Mouse (Mus musculus) MEL (cell line): ENCODE data around the gene Prickle2. TPM values are rescaled to one million over a fixed set of nuclear protein-coding genes. Genes with fewer than 3 reads are reported as not detected.

Source experiments
- DNase-seq: peaks from one replicate; pipeline ENCODE4 v3.0.0; 2011; ENCODE audit warnings: low read depth, low spot score
- H3K27ac ChIP-seq: 2 replicates; pipeline ENCODE4 v1.5.1; 2012; ENCODE audit warnings: low read depth, mild to moderate bottlenecking, control low read depth, low read length, moderate library complexity; ENCODE audit not compliant: control insufficient read depth
- H3K27me3 ChIP-seq, 2 experiments: fragments of 150-350 bp in 1 of 2; sonication (generic) in 1 of 2; 2 replicates each; pipeline ENCODE4 v1.6.1; 2012; ENCODE audit warnings: low read length in 2 of 2, mild to moderate bottlenecking in 2 of 2, improper control_type of control experiment in 1 of 2, moderate library complexity in 1 of 2; ENCODE audit not compliant: insufficient read depth in 2 of 2, control insufficient read depth in 1 of 2
- H3K36me3 ChIP-seq, 2 experiments: 2 replicates each; pipeline ENCODE4 v1.6.1; 2012 to 2014; ENCODE audit warnings: low read length in 2 of 2, improper control_type of control experiment in 1 of 2, inconsistent platforms in 1 of 2, mild to moderate bottlenecking in 1 of 2; ENCODE audit not compliant: insufficient read depth in 2 of 2, control insufficient read depth in 1 of 2
- H3K4me1 ChIP-seq, 2 experiments: fragments of 150-350 bp in 1 of 2; sonication (generic) in 1 of 2; 2 replicates each; pipeline ENCODE4 v1.6.1; 2012; ENCODE audit warnings: low read length in 2 of 2, improper control_type of control experiment in 1 of 2, mild to moderate bottlenecking in 1 of 2; ENCODE audit not compliant: insufficient read depth in 2 of 2, control insufficient read depth in 1 of 2
- H3K4me3 ChIP-seq, 2 experiments: fragments of 150-350 bp in 1 of 2; sonication (generic) in 1 of 2; 2 replicates each; pipeline ENCODE4 v1.5.1; 2012; ENCODE audit warnings: low read depth in 2 of 2, low read length in 2 of 2, mild to moderate bottlenecking in 2 of 2, moderate library complexity in 2 of 2, control low read depth in 1 of 2, improper control_type of control experiment in 1 of 2; ENCODE audit not compliant: control insufficient read depth in 1 of 2, insufficient read depth in 1 of 2
- H3K79me2 ChIP-seq: 2 replicates; pipeline ENCODE4 v1.6.1; 2012; ENCODE audit warnings: mild to moderate bottlenecking, low read length, moderate library complexity; ENCODE audit not compliant: control insufficient read depth, poor library complexity, insufficient read depth
- H3K9ac ChIP-seq: 2 replicates; pipeline ENCODE4 v1.6.1; 2012; ENCODE audit warnings: low read depth, mild to moderate bottlenecking, control low read depth, low read length, moderate library complexity; ENCODE audit not compliant: control insufficient read depth, poor library complexity, severe bottlenecking
- H3K9me3 ChIP-seq: fragments of 150-350 bp; sonication (generic); replicated peaks from 2 replicates; pipeline ENCODE4 v1.6.1; 2012; ENCODE audit warnings: mild to moderate bottlenecking, low read length, improper control_type of control experiment, moderate library complexity; ENCODE audit not compliant: insufficient read depth
- CHD1 ChIP-seq: IDR thresholded peaks from 2 replicates; pipeline ENCODE4 v1.6.1; 2012; ENCODE audit warnings: low read depth, mild to moderate bottlenecking, inconsistent platforms, low read length, improper control_type of control experiment
- CHD2 ChIP-seq: IDR thresholded peaks from 2 replicates; pipeline ENCODE4 v1.6.1; 2011; ENCODE audit warnings: low read length, improper control_type of control experiment
- CTCF ChIP-seq, 3 experiments: IDR thresholded peaks in 2 of 3; conservative IDR thresholded peaks in 1 of 3; 2 replicates each; pipeline ENCODE4 v1.5.1; 2011 to 2012; ENCODE audit warnings: low read length in 3 of 3, low read depth in 2 of 3, mild to moderate bottlenecking in 2 of 3, improper control_type of control experiment in 1 of 3, inconsistent platforms in 1 of 3, mixed read lengths in 1 of 3, moderate library complexity in 1 of 3; ENCODE audit not compliant: control insufficient read depth in 1 of 3, insufficient read depth in 1 of 3, poor library complexity in 1 of 3, severe bottlenecking in 1 of 3
- ELF1 ChIP-seq: IDR thresholded peaks from 2 replicates; pipeline ENCODE4 v1.6.1; 2014; ENCODE audit warnings: low read depth, mild to moderate bottlenecking, inconsistent platforms, low read length, improper control_type of control experiment, moderate library complexity
- ETS1 ChIP-seq: IDR thresholded peaks from 2 replicates; pipeline ENCODE4 v1.6.1; 2012; ENCODE audit warnings: low read depth, mild to moderate bottlenecking, inconsistent platforms, low read length, improper control_type of control experiment, moderate library complexity
- GABPA ChIP-seq: IDR thresholded peaks from 2 replicates; pipeline ENCODE4 v1.6.1; 2012; ENCODE audit warnings: low read depth, mild to moderate bottlenecking, inconsistent platforms, low read length, improper control_type of control experiment, moderate library complexity
- HCFC1 ChIP-seq: IDR thresholded peaks from 2 replicates; pipeline ENCODE4 v1.6.1; 2012; ENCODE audit warnings: low read depth, mild to moderate bottlenecking, inconsistent platforms, low read length, improper control_type of control experiment, moderate library complexity
- JUND ChIP-seq: IDR thresholded peaks from 2 replicates; pipeline ENCODE4 v1.6.1; 2011; ENCODE audit warnings: low read depth, mild to moderate bottlenecking, improper control_type of control experiment, low read length
- MAFK ChIP-seq: IDR thresholded peaks from 2 replicates; pipeline ENCODE4 v1.6.1; 2011; ENCODE audit warnings: low read depth, mild to moderate bottlenecking, low read length, improper control_type of control experiment, borderline replicate concordance
- MAX ChIP-seq: IDR thresholded peaks from 2 replicates; pipeline ENCODE4 v1.6.1; 2011; ENCODE audit warnings: low read length, improper control_type of control experiment
- MAZ ChIP-seq: IDR thresholded peaks from 2 replicates; pipeline ENCODE4 v1.6.1; 2012; ENCODE audit warnings: low read depth, mild to moderate bottlenecking, inconsistent platforms, low read length, improper control_type of control experiment
- MXI1 ChIP-seq: IDR thresholded peaks from 2 replicates; pipeline ENCODE4 v1.6.1; 2011; ENCODE audit warnings: mild to moderate bottlenecking, low read depth, low read length, improper control_type of control experiment
- MYB ChIP-seq: IDR thresholded peaks from 2 replicates; pipeline ENCODE4 v1.6.1; 2011; ENCODE audit warnings: mild to moderate bottlenecking, low read depth, low read length, improper control_type of control experiment
- NELFE ChIP-seq: IDR thresholded peaks from 2 replicates; pipeline ENCODE4 v1.6.1; 2011; ENCODE audit warnings: low read depth, low read length, improper control_type of control experiment
- NRF1 ChIP-seq: IDR thresholded peaks from 2 replicates; pipeline ENCODE4 v1.6.1; 2014; ENCODE audit warnings: low read depth, mild to moderate bottlenecking, inconsistent platforms, low read length, improper control_type of control experiment, moderate library complexity; ENCODE audit not compliant: poor library complexity, insufficient read depth, severe bottlenecking
- POLR2A ChIP-seq, 2 experiments: IDR thresholded peaks; 2 replicates each; pipeline ENCODE4 v1.6.1; 2011 to 2012; ENCODE audit warnings: low read length in 2 of 2, mild to moderate bottlenecking in 2 of 2, control low read depth in 1 of 2, improper control_type of control experiment in 1 of 2, low read depth in 1 of 2, moderate library complexity in 1 of 2; ENCODE audit not compliant: control insufficient read depth in 1 of 2, insufficient read depth in 1 of 2, poor library complexity in 1 of 2
- POLR2AphosphoS5 ChIP-seq: IDR thresholded peaks from 2 replicates; pipeline ENCODE4 v1.6.1; 2012; ENCODE audit warnings: low read depth, borderline replicate concordance, mild to moderate bottlenecking, inconsistent platforms, low read length, moderate library complexity, mixed read lengths
- RAD21 ChIP-seq: IDR thresholded peaks from 2 replicates; pipeline ENCODE4 v1.6.1; 2011; ENCODE audit warnings: mild to moderate bottlenecking, low read depth, low read length, improper control_type of control experiment
- RCOR1 ChIP-seq: IDR thresholded peaks from 2 replicates; pipeline ENCODE4 v1.6.1; 2012; ENCODE audit warnings: low read depth, mild to moderate bottlenecking, inconsistent platforms, low read length, improper control_type of control experiment
- SIN3A ChIP-seq: IDR thresholded peaks from 2 replicates; pipeline ENCODE4 v1.6.1; 2012; ENCODE audit warnings: low read length, improper control_type of control experiment, inconsistent platforms
- SMC3 ChIP-seq: IDR thresholded peaks from 2 replicates; pipeline ENCODE4 v1.6.1; 2011; ENCODE audit warnings: low read depth, low read length, improper control_type of control experiment
- TAL1 ChIP-seq: IDR thresholded peaks from 2 replicates; pipeline ENCODE4 v1.6.1; 2012; ENCODE audit warnings: mild to moderate bottlenecking, inconsistent platforms, low read length, moderate library complexity, mixed read lengths
- TBP ChIP-seq: IDR thresholded peaks from 2 replicates; pipeline ENCODE4 v1.8.0; 2011; ENCODE audit warnings: low read depth, low read length, improper control_type of control experiment
- TCF12 ChIP-seq: IDR thresholded peaks from 2 replicates; pipeline ENCODE4 v1.6.1; 2014; ENCODE audit warnings: low read depth, mild to moderate bottlenecking, inconsistent platforms, low read length, improper control_type of control experiment, moderate library complexity
- UBTF ChIP-seq: IDR thresholded peaks from 2 replicates; pipeline ENCODE4 v1.6.1; 2012; ENCODE audit warnings: low read depth, mild to moderate bottlenecking, inconsistent platforms, low read length, improper control_type of control experiment, moderate library complexity, borderline replicate concordance; ENCODE audit not compliant: insufficient read depth
- USF1 ChIP-seq: IDR thresholded peaks from 2 replicates; pipeline ENCODE4 v1.6.1; 2014; ENCODE audit warnings: low read depth, mild to moderate bottlenecking, inconsistent platforms, low read length, improper control_type of control experiment, moderate library complexity
- USF2 ChIP-seq, 2 experiments: IDR thresholded peaks; 2 replicates each; pipeline ENCODE4 v1.6.1; 2011 to 2012; ENCODE audit warnings: improper control_type of control experiment in 2 of 2, low read length in 2 of 2, borderline replicate concordance in 1 of 2, inconsistent platforms in 1 of 2, low read depth in 1 of 2, mild to moderate bottlenecking in 1 of 2; ENCODE audit not compliant: insufficient read depth in 1 of 2
- ZKSCAN1 ChIP-seq: IDR thresholded peaks from 2 replicates; pipeline ENCODE4 v1.6.1; 2012; ENCODE audit warnings: low read depth, mild to moderate bottlenecking, inconsistent platforms, low read length, improper control_type of control experiment, moderate library complexity
- ZMIZ1 ChIP-seq: IDR thresholded peaks from 2 replicates; pipeline ENCODE4 v1.6.1; 2012; ENCODE audit warnings: low read depth, mild to moderate bottlenecking, inconsistent platforms, low read length, improper control_type of control experiment, moderate library complexity
- ZNF384 ChIP-seq: IDR thresholded peaks from 2 replicates; pipeline ENCODE4 v1.6.1; 2012; ENCODE audit warnings: low read depth, mild to moderate bottlenecking, inconsistent platforms, low read length, improper control_type of control experiment
- polyA plus RNA-seq, 2 experiments: library from polyadenylated mRNA; stranded (reverse) in 1 of 2; unstranded in 1 of 2; fragments of >175 nt in 1 of 2; fragments of >200 nt in 1 of 2; gene quantifications; 2 replicates each; pipeline versions ENCODE4 v1.2.1 to v1.2.4; 2012; ENCODE audit warnings: low replicate concordance in 2 of 2, low read depth in 1 of 2; ENCODE audit not compliant: insufficient read length in 2 of 2, insufficient read depth in 1 of 2, missing spikeins in 1 of 2
- total RNA-seq: library from RNA; depleted of rRNA; stranded (reverse); fragments of 300-350 nt; gene quantifications from 2 replicates; pipeline ENCODE4 v1.2.3, GENCODE M21; 2012

Gene Prickle2
- total and polyA plus RNA-seq, 3 experiments = not detected

GRCm38 (mm10) chr6:92559261-92559660, 146.7 kb downstream of the Prickle2 start:
- no peak for DNase-seq
- no peak overlapping the region for H3K9ac ChIP-seq
- no peaks in the 10 kb centered on the region for H3K27me3 ChIP-seq
- H3K4me3 ChIP-seq = no peak overlapping the region
- no peak for TF ChIP-seq ELF1
- TF ChIP-seq RAD21 = no peak
- TF ChIP-seq RCOR1 = no peak
- TF ChIP-seq JUND = no peak
- TF ChIP-seq ZNF384 = no peak
- TF ChIP-seq MAFK = no peak
- no peak for TF ChIP-seq MAZ
- TF ChIP-seq HCFC1 = no peak
- no peak for TF ChIP-seq ZMIZ1
- no peak for TF ChIP-seq TCF12
- TF ChIP-seq POLR2A (IDR thresholded peaks at IDR 0.05; ENCODE audit: control insufficient read depth in 1 of 2, insufficient read depth in 1 of 2, low read depth in 1 of 2, low read length in 2 of 2, poor library complexity in 1 of 2) = no peak
- no peak for TF ChIP-seq SMC3
- TF ChIP-seq TAL1 = no peak
- no peak for TF ChIP-seq UBTF
- no peak for TF ChIP-seq POLR2AphosphoS5
- no peak for TF ChIP-seq USF1
- no peak for TF ChIP-seq TBP
- no peak for TF ChIP-seq ZKSCAN1
- no peak for TF ChIP-seq GABPA
- no peak for TF ChIP-seq CHD1
- no peak overlapping the region for H3K27ac ChIP-seq
- no peaks in the 10 kb centered on the region for H3K9me3 ChIP-seq
- H3K36me3 ChIP-seq = no peaks in the 10 kb centered on the region
- no peaks in the 10 kb centered on the region for H3K4me1 ChIP-seq
- no peaks in the 10 kb centered on the region for H3K79me2 ChIP-seq

GRCm38 (mm10) chr6:92555675-92556074, 150.3 kb downstream of the Prickle2 start:
- no peaks in the 10 kb centered on the region for H3K27me3 ChIP-seq
- no peaks in the 10 kb centered on the region for H3K9me3 ChIP-seq
- no peak overlapping the region for H3K9ac ChIP-seq
- TF ChIP-seq JUND (no peak), ETS1 (no peak), SMC3 (no peak), SIN3A (no peak), POLR2AphosphoS5 (no peak), GABPA (no peak), MYB (no peak), CHD2 (no peak), MAX (no peak), USF2 (IDR thresholded peaks at IDR 0.05; ENCODE audit: borderline replicate concordance in 1 of 2, insufficient read depth in 1 of 2, low read depth in 1 of 2, low read length in 2 of 2) (no peak), POLR2A (IDR thresholded peaks at IDR 0.05; ENCODE audit: control insufficient read depth in 1 of 2, insufficient read depth in 1 of 2, low read depth in 1 of 2, low read length in 2 of 2, poor library complexity in 1 of 2) (no peak), MXI1 (no peak), NELFE (no peak), NRF1 (no peak), CTCF (IDR thresholded peaks at IDR 0.05 in 2 of 3, conservative IDR thresholded peaks at IDR 0.05 in 1 of 3; ENCODE audit: control insufficient read depth in 1 of 3, insufficient read depth in 1 of 3, low read depth in 2 of 3, low read length in 3 of 3, poor library complexity in 1 of 3, severe bottlenecking in 1 of 3) (no peak), USF1 (no peak), ZKSCAN1 (no peak)
- no peak overlapping the region for H3K27ac ChIP-seq
- H3K36me3 ChIP-seq = no peaks in the 10 kb centered on the region
- no peaks in the 10 kb centered on the region for H3K4me1 ChIP-seq
- no peak overlapping the region for H3K4me3 ChIP-seq
- no peak for DNase-seq
- no peaks in the 10 kb centered on the region for H3K79me2 ChIP-seq
